Mouse (Mus musculus): ENCODE results near the gene Stum.

GRCm38 (mm10) chr1:180415064-180415463 is 68.2 kb downstream of the Stum start:
- no peak for TF ChIP-seq CTCF (IDR thresholded peaks at IDR 0.05; ENCODE audit: insufficient read depth, low read length)
- TF ChIP-seq POLR2A (IDR thresholded peaks at IDR 0.05; ENCODE audit: borderline replicate concordance, extremely low read depth, low read depth, low read length), result no peak
